Mouse (Mus musculus) thymus, adult 2 months (tissue): ENCODE results near the gene Atpif1.

Experiments used
- CTCF ChIP-seq: fragments of 200-500 bp; IDR thresholded peaks from 2 replicates; pipeline ENCODE4 v1.5.1; 2012; ENCODE audit warnings: mild to moderate bottlenecking, control low read depth, low read length, moderate library complexity, borderline replicate concordance; ENCODE audit not compliant: control insufficient read depth, poor library complexity, insufficient read depth; ENCODE audit errors: extremely low read depth
- POLR2A ChIP-seq: fragments of 200-500 bp; IDR thresholded peaks from 2 replicates; pipeline ENCODE4 v1.6.1; 2012; ENCODE audit warnings: mild to moderate bottlenecking, low read length, control low read depth, moderate library complexity; ENCODE audit not compliant: control insufficient read depth, poor library complexity, insufficient read depth; ENCODE audit errors: extremely low read depth

DNA sequence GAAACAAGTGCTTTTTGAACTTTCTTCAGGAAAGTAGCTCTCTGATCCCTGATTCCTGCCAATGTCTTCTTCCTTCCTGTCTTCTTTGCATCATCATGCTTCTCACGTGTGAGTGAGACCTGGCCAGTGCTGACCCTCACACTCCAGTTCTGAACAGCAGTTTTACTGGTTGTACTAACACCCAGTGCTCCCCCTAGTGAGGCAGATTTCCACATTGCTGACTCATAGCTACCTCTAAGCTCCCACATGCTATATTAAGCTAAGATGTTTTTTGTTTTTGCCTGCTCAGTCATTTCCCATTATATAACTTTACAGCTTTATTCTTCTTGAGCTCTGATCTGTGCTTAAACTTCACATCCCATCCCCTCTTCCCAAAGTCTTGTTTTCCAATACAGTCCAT is 9.3 kb upstream of the Atpif1 start:
- TF ChIP-seq CTCF: no peak
- TF ChIP-seq POLR2A: no peak
